Mouse (Mus musculus): ENCODE measurements around the gene Tmem59. TPM values are rescaled to one million over a fixed set of nuclear protein-coding genes. Genes with fewer than 3 reads are reported as not detected.

Tmem59 gene
- total and polyA plus RNA-seq, 3 experiments, result 50.7 to 71.8 (median 68.5) TPM

Other genes with a start within 250 kb of the Tmem59 start
- 53.5 and 60.0 TPM in 2 replicates for gene Mrpl37, start 111.5 kb upstream of the Tmem59 start, total RNA-seq (2012; rRNA removed)
- 45.1 and 53.6 TPM in 2 replicates for gene Mrpl37, start 111.5 kb upstream of the Tmem59 start, total RNA-seq (2014; rRNA removed)
- gene Mrpl37, start 111.5 kb upstream of the Tmem59 start, polyA plus RNA-seq (2012; ENCODE audit: insufficient read length, low read depth), result 85.2 and 123 TPM in 2 replicates
- gene Cyb5rl, start 111.4 kb upstream of the Tmem59 start, total RNA-seq (2012; rRNA removed), result 14.0 and 16.4 TPM in 2 replicates
- 22.7 and 23.4 TPM in 2 replicates for gene Cyb5rl, start 111.4 kb upstream of the Tmem59 start, total RNA-seq (2014; rRNA removed)
- gene Cyb5rl, start 111.4 kb upstream of the Tmem59 start, polyA plus RNA-seq (2012; ENCODE audit: insufficient read length, low read depth), result 19.3 and 24.9 TPM in 2 replicates
- 9.9 and 13.4 TPM in 2 replicates for gene Cdcp2, start 81.5 kb upstream of the Tmem59 start, total RNA-seq (2012; rRNA removed)
- 6.6 and 6.9 TPM in 2 replicates for gene Cdcp2, start 81.5 kb upstream of the Tmem59 start, total RNA-seq (2014; rRNA removed)
- 14.7 and 16.9 TPM in 2 replicates for gene Cdcp2, start 81.5 kb upstream of the Tmem59 start, polyA plus RNA-seq (2012; ENCODE audit: insufficient read length, low read depth)
- 16.5 and 19.3 TPM in 2 replicates for gene Tceanc2, start 717 bp downstream of the Tmem59 start, total RNA-seq (2012; rRNA removed)
- 24.8 and 35.4 TPM in 2 replicates for gene Tceanc2, start 717 bp downstream of the Tmem59 start, total RNA-seq (2014; rRNA removed)
- 34.8 and 39.4 TPM in 2 replicates for gene Tceanc2, start 717 bp downstream of the Tmem59 start, polyA plus RNA-seq (2012; ENCODE audit: insufficient read length, low read depth)
- not detected in 2 replicates for gene Ldlrad1, start 30.8 kb downstream of the Tmem59 start, total RNA-seq (2012; rRNA removed)
- not detected in 2 replicates for gene Ldlrad1, start 30.8 kb downstream of the Tmem59 start, total RNA-seq (2014; rRNA removed)
- gene Ldlrad1, start 30.8 kb downstream of the Tmem59 start, polyA plus RNA-seq (2012; ENCODE audit: insufficient read length, low read depth), result not detected in 2 replicates
- gene Lrrc42, start 75.1 kb downstream of the Tmem59 start, total RNA-seq (2012; rRNA removed), result 13.0 and 13.7 TPM in 2 replicates
- gene Lrrc42, start 75.1 kb downstream of the Tmem59 start, total RNA-seq (2014; rRNA removed), result 15.3 and 24.9 TPM in 2 replicates
- 48.2 and 72.9 TPM in 2 replicates for gene Lrrc42, start 75.1 kb downstream of the Tmem59 start, polyA plus RNA-seq (2012; ENCODE audit: insufficient read length, low read depth)
- gene Hspb11, start 75.2 kb downstream of the Tmem59 start, total RNA-seq (2012; rRNA removed), result 35.4 and 46.3 TPM in 2 replicates
- gene Hspb11, start 75.2 kb downstream of the Tmem59 start, total RNA-seq (2014; rRNA removed), result 38.7 and 40.7 TPM in 2 replicates
- gene Hspb11, start 75.2 kb downstream of the Tmem59 start, polyA plus RNA-seq (2012; ENCODE audit: insufficient read length, low read depth), result 19.7 and 20.2 TPM in 2 replicates
- gene Dio1, start 128.8 kb downstream of the Tmem59 start, total RNA-seq (2012; rRNA removed), result 0.25 and 0.38 TPM in 2 replicates
- gene Dio1, start 128.8 kb downstream of the Tmem59 start, total RNA-seq (2014; rRNA removed), result 1.3 and 1.7 TPM in 2 replicates
- gene Dio1, start 128.8 kb downstream of the Tmem59 start, polyA plus RNA-seq (2012; ENCODE audit: insufficient read length, low read depth), result 0.23 and 0.67 TPM in 2 replicates
- 47.2 and 49.4 TPM in 2 replicates for gene Yipf1, start 136.0 kb downstream of the Tmem59 start, total RNA-seq (2012; rRNA removed)
- gene Yipf1, start 136.0 kb downstream of the Tmem59 start, total RNA-seq (2014; rRNA removed), result 60.5 and 61.0 TPM in 2 replicates
- 47.2 and 52.8 TPM in 2 replicates for gene Yipf1, start 136.0 kb downstream of the Tmem59 start, polyA plus RNA-seq (2012; ENCODE audit: insufficient read length, low read depth)
- 48.1 and 49.1 TPM in 2 replicates for gene Ndc1, start 189.4 kb downstream of the Tmem59 start, total RNA-seq (2012; rRNA removed)
- 86.5 and 92.8 TPM in 2 replicates for gene Ndc1, start 189.4 kb downstream of the Tmem59 start, total RNA-seq (2014; rRNA removed)
- gene Ndc1, start 189.4 kb downstream of the Tmem59 start, polyA plus RNA-seq (2012; ENCODE audit: insufficient read length, low read depth), result 69.6 and 71.3 TPM in 2 replicates